Mouse (Mus musculus) embryonic fibroblast, embryonic 13.5 days (primary cell): ENCODE data around the gene Gm20662.

Source experiments
- CTCF ChIP-seq: IDR thresholded peaks from 2 replicates; pipeline ENCODE4 v1.5.1; 2011; ENCODE audit warnings: mild to moderate bottlenecking, control low read depth, low read length, moderate library complexity, borderline replicate concordance; ENCODE audit not compliant: insufficient read depth
- POLR2A ChIP-seq: IDR thresholded peaks from 2 replicates; pipeline ENCODE4 v1.6.1; 2011; ENCODE audit warnings: low read depth, mild to moderate bottlenecking, control low read depth, low read length, moderate library complexity

DNA sequence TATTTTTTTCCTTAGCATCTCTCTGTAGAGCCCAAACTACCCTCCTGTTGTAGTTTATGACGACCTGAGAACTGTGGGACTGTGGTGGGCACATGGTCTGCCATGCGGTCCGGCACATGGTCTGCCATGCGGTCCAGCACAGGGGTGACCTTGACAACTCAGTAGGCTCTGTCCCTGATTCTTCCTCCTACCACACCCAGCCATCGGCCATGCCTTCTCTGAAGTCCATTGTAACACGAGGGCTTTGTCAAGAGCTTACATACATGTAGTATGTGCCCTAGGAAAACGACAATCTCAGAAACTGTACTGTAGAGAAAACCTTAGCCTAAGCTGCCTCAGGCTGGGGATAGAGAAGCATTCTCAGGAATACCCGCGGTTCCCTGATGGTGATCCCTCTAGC lies 31.5 kb upstream of the Gm20662 start:
- TF ChIP-seq CTCF: no peak
- no peak for TF ChIP-seq POLR2A
